Mouse (Mus musculus) frontal cortex, adult 2 months (tissue): ENCODE measurements at regions not wholly inside any gene's neighbourhood (a gene's known extent, or its start where the extent isn't known, plus 50 kb on each side); places are given as distances from the start of the nearest gene placed in this dataset.

Source experiments
- DNase-seq, 2 experiments: peaks; one replicate each; pipeline ENCODE4 v3.0.0; 2022; ENCODE audit warnings: low spot score in 1 of 2; ENCODE audit errors: extremely low spot score in 1 of 2

DNA sequence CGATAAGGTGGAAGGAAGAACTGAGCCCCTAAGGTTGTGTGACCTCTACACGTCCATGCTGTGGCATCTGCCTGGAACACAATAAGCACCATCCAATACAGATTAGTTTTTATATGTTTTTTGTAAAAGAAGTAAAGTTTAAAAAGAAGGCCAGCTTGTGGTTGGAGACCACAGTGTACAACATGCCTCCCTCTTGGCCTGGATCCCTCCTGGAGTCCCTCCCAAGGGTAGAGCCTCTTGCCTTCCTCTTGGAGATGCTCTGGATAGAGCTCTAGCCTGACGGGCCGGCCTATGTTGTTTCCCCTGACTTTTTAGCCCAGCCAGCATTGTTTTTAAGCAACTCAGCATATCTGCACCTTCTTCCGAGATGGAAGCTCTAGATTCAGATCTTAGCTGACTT lies 138.0 kb downstream of the Vegfa start:
- DNase-seq, result no peak

DNA sequence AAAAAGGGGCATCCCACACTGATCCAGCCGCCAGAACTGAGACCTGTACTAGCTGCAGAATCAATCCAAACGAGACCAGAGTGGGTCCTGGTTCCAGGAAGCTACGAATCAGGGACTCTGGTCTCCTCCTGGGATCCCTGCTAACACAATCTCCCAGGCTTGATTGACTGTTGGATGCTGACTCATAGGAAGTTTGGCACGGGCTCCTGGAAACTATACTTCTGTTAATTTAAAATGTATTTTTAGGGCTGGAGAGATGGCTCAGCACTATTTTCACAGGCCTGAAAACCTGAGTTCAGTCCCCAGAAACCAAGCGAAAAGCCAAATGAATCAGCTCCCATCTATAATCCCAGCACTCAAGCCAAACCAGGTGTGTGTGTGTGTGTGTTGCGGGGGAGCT lies 138.5 kb downstream of the Vegfa start:
- peak; percentile 26 to 75 for DNase-seq

DNA sequence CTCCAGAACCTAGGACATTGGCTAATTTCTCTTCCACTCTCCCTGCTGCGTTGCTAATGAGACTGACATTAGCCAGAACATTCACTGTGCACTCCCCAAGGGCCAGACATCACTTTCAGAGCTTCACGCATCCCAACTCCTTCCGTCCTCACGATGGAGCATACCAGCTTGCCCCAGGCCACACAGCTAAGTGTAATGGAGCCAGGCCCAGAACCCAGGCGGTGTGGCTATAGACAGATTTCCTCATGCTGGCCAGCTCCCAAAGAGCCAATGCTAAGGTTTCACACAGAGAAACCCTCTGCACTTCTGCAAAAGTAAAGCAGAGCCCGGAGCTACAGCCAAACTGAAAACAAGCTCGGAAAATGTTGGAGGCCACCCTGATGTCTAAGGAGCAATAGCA lies 139.1 kb downstream of the Vegfa start:
- DNase-seq, result no peak

DNA sequence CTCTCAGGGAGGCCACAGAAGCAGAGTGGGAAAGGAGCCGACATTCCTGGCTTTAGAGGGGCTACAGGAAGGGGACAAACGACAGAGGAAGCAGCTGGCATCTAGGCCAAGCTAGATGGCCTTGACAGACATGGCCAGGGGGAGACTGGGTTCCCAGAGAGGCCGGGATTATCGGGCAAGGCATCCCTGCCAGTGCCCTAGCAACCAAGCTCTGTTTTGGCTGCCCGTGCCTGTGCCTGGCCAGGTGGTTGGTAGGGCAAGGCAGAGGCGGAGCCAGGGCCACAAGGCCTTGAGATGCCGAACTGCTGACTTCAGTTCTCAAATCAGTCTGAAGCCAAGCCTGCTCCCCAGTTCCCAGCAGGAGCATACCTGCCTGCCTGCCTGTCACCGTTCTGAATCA lies 142.7 kb downstream of the Vegfa start:
- DNase-seq, result no peak

DNA sequence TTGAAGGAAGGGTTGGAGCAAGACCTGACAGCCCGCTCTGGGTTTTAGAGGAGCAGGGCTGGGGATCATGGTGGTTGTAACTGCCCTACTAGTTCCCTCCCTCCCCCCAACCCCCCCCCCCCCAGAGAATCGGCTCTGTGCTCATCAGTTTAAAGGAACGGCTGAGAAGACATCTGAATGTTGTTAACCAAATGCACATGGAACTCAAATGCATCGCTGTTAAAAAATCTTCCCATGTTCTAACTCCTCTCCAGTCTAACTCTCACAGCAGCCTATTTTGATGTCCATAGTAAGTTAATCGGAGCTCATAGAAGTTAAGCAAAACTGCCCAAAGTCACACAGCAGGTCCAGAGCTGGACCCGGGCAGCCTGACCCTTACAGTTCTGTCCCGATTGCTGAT lies 143.1 kb downstream of the Vegfa start:
- DNase-seq, result no peak

DNA sequence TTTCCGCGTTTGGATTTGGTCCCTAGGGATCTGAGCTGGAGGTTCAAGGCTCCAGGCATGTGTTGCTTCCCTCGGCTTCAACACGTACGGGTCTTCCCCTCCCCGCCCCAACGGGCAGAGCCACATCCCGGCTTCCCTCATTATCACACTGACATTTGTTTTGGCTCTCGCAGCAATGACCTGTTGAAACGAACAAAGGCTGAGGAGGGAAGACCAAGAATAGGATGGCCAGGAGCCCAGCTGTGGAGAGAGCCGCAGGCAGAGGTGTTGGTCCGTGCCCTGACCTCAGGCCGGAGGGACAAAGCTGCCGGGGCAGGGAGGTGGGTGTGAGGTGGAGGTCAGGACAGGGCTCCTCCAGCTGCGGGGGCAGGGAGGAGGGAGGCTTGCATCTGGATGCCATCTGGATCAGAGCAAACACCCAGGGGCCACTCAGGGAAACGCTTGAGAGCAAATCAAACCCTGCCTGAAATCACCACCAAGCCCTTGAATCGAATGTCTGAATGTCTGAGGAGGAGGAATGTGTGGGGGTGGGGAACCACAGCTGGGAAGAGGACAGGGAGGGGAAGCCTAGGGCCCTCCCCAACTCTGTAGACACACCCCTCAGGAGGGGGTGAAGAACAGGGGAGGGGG lies 145.6 kb downstream of the Vegfa start:
- no peak for DNase-seq

DNA sequence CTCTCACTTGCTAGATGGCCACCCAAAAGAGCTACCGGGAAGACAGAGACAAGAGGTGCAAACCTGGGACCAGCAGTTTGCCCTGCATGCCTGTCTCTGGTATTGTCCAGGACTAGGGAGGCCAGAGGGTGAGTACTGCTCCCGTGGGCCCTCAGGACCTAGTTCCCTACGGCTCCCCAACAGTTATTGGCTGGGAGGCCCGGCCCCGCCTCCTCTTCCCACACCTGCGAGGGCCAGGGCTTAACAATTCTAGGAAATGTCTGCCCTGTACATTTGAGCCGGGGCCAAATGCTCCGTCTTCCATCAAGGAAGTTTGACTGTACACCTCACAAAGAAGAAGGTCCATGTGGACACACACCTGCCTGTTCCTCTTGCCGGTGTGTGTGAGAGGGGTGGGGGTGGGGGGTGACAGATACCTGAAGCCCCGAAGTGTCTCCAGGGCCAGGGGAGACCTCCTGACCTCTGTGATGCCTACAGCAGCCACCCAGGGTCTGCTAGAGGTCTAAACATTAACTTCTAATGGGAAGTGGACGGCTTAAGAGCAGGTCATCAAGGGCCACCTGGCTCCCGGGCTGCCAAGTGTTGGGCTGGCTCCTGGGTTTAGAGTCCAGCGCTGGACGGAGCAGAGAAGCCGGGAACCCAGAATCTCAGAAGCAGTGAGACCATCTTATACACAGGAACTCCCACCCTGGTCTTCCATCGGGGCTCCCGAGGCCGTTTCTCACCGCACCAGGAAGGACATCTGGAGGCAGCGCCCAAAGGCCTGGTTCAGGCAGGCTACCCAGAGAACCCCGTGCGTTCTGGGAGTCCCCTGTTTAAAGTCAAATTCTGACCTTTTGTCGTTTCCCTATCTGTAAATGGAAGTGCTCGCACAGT lies 146.5 kb downstream of the Vegfa start:
- no peak for DNase-seq

DNA sequence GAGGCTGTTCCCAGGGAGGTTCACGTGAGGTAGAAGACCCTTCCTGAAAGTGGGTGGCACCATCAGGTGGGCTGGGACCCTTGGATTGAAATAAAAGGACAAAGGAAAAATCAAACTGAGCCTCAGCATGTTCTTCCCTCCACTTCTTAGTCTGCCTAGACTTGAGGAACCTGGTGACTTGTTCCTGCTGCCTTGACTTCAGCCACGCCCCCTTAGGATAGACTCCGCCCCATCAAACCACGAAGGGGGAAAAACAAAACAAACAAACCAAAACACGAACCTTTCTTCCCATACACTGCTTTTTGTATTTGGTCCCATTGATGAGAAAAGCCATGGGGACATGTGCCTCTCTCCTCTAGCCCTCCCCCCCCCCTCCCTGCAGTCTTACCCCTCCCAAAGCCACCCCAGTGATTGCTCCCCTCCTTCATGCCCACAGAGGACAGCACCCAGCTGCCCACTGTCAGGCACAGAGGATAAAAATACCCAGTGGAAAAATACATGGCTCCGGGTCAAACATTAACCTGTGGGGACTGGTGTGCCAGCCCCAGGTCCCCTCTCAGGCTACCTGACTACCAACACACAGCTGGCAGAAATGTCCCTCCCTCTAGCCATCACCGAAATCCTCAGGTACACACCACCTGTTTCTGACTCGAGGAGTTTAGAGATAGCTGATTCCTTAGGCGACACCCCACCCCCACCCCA lies 148.0 kb downstream of the Vegfa start:
- DNase-seq, result no peak

DNA sequence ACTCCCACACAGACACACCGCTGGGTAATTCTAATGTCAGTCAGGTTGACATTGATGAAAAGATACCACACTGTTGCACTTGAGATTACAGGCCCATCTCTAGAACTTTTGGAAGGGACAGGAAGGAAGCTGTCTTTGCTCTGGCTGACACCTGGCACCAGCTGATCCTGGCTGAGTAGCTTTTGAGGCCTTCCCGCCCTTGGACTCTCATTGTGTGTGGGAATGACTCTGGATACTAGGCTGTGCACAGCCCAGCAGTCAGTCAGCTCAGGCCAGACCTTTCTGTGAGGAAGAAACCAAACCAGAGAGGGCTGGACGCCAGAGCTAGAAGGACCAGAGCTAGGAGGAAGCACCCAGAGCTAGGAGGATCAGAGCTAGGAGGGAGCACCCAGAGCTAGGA lies 149.0 kb upstream of the 1600014C23Rik start:
- no peak for DNase-seq

DNA sequence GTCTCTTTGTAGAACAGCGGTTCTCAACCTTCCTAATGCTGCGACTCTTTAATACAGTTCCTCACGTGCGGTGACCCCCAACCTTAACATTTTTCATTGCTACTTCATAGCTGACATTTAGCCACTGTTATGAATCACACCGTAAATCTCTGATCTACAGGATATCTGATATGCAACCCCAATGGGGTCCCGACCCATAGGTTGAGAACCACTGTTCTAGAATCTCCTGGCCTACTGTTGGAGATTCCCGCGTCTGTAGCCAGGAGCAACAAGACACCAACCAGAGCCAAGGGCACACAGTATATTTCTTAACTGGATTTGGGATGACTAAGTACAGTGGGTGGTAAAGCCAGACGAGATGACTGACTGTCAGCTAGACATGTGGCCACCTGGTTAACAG lies 147.6 kb upstream of the 1600014C23Rik start:
- DNase-seq, result no peak

DNA sequence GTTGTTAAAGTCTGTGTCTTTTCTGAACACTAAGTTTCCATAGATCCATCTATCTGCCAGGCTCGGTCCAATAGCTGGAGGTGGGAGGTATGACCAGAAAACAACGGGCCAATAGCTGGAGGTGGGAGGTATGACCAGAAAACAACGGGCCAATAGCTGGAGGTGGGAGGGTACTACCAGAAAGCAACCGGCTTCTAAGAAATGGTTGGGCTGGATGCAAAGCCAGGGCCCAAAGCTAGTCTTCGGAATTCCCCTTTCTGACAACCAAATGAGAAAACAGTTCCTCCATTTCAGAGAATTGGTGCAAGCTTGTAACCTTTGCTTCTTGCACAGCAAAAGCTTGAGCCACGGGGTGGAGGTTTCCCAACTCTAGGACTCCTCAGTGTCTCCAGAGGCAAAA lies 147.1 kb upstream of the 1600014C23Rik start:
- DNase-seq, result no peak

DNA sequence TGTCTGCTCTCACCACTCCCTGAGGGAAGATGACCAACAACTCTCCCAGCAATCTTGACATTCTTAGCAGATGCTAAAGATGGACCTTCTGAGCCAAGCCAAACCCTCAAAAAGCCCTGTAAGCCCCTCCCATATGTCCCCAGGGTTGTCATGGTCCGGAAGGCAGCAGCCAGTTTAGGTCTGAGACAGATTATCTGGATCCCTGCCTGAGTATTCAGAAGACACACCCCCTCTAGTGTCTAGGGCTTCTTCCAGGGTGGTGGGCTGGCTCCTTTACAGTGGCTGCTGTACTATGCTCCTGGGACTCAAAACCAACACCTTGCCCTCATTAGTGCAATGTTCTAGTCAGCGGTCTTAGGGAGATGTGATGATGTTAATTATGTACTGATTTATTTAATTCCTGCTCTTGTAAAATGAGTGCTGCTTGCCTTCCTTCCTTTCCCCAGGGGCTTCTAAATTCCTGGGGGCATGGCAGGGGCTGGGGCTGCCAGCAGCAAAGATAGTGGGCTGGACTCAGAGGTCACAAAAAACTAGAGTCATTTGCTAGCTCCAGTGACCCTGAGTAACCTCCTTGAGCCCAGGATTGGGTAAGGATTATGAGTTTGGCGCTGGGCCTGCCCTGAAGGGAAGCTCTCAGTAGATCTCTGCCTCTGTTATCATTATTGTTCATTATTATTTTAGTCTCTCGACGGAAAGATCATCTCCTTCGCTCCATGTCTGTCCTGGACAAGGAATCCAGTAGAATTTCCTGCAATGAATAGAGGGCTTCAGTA lies 146.0 kb upstream of the 1600014C23Rik start:
- DNase-seq, result no peak

DNA sequence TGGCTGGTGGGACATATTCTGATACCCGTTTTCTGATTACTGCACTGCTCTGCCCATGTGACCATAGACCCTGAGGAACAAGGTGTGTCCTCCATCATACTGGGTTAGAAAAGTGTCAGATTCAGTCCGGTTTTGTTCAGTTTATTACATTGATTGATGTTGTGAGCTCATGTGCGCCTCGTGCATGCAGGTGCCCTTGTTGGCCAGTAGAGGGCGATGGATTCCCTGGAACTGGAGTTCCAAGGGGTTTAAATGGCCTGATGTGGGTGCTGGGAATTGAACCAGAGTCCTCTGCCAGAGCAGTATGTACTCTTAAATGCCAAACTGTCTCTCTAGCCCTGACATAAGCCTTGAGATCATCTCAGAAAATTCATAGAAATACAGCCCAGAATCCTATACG lies 144.8 kb upstream of the 1600014C23Rik start:
- no peak for DNase-seq

DNA sequence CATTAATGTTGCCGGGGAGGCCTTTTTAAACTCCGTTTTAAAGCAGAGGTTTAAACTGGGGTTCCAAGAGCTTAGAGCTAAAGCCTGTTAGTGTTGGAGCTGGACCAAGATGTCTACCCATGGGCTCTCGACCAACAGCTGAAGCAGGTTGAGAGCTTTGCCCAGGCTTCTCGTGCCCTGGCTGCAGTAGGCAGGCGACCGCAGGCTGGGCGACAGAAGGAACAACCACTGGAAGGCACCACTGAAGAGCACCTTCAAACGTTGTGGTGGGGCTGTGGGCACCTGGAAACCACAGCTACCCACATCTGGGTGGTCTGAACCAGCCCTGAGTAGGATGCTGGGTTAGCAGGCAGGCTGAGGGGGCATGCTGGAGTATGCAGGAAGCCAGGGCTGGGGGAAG lies 141.7 kb upstream of the 1600014C23Rik start:
- DNase-seq, result no peak

DNA sequence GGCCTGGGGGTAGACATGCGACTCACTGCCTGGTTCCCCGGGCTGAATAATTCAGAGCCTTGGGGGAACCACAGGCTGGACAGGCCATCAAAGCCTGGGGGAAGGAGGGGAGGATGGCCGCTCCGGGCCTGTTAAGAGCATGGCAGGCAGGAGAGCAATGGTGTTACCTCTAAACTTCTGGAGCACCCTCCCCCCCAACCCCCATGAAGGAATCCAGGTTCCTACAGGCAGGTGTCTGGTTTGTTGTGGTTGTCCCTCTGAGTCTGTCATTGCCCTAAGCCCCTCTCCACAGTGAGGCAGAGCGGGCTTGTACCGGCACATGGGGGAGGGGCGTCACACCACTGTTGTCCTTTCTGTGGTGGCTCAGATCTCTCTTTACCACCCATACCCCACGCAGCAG lies 140.4 kb upstream of the 1600014C23Rik start:
- no peak for DNase-seq

DNA sequence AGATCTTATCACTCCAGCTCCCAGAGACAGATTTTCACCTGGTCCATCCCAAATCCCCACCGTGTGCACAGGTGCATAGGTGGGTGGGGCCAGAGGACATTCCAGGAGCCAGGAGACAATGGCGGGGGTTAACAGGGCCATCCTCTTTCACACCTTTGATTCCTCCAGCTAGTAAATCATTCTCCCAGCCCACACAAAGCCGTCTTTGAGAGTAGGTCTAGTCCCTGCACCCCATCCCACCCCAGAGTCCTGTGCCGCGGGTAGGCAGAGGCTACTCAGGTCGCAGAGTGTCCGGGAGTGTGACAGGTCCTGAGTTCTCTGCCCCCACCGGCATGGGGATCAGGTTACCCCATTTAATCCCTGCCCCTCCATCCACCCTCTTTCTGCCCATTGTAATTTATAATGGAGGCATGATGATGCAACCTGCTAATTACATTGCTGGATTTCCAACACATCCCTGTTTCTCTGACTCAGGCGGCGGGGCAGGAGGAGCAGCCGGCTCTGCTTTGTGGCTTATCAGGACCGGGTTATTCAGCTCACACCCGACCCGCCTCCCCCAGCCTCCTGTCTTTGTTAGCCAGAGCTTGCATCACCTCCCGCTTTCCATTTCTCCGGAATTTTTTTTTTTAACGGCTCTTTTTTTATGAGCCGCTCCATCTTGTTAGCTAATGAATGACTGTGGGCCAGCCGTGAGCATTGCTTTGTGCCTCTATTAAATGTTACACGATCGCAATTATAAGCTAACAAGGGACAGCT lies 139.7 kb upstream of the 1600014C23Rik start:
- peak in 1 of 2 experiments; percentile 33 for DNase-seq

DNA sequence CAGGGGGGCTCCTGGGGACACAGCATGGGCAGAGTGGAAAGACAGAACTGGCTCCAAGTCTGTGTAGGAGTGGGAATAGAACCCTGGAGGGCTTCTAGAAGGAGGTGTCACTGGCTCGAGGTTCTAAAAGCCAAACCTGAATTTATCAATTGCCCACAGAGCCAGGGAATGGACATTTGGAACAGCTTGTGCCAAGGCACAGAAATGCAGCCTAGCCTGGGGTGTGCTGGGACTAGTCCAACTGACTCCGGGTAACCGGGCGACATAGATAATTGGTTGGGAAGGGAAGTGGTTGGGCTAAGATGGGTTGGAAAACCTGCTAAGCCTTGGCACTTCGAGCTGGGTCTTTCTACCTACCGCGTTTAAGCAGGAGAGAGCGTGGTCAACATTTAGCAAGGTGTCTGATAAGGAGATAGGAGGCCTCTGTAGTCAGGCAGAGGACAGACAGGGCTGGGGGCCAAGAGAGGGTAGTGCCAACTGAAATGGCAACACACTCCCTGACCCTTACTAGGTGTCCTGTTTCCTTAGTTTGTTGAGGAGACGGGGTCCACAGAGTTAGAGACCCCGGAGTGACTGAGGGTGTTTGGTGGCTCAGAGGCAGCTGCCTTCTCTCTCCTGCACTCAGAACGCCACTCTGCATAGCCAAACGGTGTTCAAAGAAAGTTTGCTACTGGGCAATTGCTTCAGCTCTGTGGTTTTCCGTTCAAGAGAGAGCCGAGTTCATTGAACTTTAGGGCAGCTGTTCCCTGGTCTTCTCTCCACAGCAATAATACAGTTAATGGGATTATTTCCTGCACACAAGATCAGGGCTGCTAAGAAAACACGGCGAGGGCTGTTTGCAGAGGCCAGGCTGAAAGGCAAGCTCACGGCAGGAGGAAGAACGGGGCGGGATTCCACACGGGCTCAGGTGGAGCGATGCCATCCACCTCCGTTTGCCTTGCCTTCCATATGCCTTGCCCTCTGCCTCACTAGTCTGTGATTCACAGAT lies 138.3 kb upstream of the 1600014C23Rik start:
- no peak for DNase-seq

DNA sequence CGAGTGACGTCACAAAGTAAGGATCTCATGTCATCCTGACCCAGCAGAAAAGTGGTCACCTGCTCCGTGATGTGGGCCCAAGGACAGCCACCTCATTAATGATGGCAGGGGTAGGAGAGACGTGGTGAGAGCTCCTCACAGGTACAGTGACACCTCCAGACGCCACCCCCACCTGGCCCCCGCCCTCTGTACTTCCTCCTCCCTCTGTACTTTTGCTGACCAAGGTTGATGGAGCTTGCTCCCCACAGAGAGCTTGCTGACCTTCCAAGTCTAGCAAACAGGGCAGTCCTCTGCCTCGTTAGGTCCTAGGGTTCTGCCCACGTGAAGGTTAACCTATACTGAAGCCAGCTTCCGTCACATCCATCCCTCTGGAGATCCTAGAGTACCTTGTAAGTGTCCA lies 137.4 kb upstream of the 1600014C23Rik start:
- no peak for DNase-seq
